Mouse (Mus musculus) brown adipose tissue, adult 24 weeks (tissue): ENCODE data around the gene Sncb. TPM values are rescaled to one million over a fixed set of nuclear protein-coding genes. Genes with fewer than 3 reads are reported as not detected.
A peak's percentile ranks its signal among the peaks of the same experiment; 100 is the strongest.

Experiments used
- H3K27ac ChIP-seq: fragments of 200-500 bp; replicated peaks from 2 replicates; pipeline ENCODE4 v1.5.1; 2012; ENCODE audit warnings: low read depth, mild to moderate bottlenecking, low read length
- H3K4me1 ChIP-seq: fragments of 200-500 bp; 2 replicates; pipeline ENCODE4 v1.6.1; 2012; ENCODE audit warnings: low read length, mixed read lengths; ENCODE audit not compliant: control insufficient read depth, insufficient read depth, insufficient read length
- H3K4me3 ChIP-seq: fragments of 200-500 bp; 2 replicates; pipeline ENCODE4 v1.5.1; 2012; ENCODE audit warnings: low read depth, mild to moderate bottlenecking, low read length, moderate library complexity; ENCODE audit not compliant: insufficient read depth
- polyA plus RNA-seq: library from polyadenylated mRNA; stranded (reverse); fragments of >200 nt; gene quantifications from 2 replicates; pipeline ENCODE4 v1.2.4, GENCODE M21; 2012; ENCODE audit not compliant: missing spikeins, insufficient read depth, insufficient read length

The Sncb gene
- not detected in 2 replicates for polyA plus RNA-seq

DNA sequence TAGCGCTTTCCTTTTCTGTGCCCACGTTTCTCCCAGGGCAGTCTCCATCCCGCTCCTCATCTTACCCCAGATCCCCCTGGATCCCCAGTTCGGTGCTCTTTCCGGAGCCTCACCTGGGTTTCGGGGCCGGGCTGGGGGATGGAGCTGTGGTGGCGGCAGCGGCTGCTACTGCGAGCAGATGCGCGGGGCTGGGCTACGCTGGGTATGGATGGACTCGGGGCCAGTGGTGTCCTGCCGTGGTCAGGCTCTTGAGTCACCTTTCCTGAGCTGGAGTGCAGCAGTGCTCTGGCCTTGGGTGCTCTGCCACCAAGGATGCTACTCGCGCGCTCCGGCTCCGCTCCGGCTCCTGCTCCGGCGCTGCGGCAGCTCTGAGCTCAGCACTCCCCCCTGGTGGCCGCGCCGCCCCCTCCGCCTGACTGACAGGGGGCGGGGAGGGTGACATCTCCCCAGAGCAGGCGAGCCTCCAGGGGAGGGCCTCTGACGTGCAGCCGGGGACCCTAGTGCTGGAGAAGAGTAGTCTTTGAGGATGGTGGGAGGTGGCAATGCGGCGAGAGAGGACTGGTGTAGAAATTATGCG lies at the start of gene Sncb:
Gene Sncb (minus strand): TSS at position 404 of the 577 bp plus-strand sequence.
- peak within 1 kb of the TSS; percentile 15; the same call in 1 of the 2 replicates for H3K4me3 ChIP-seq

DNA sequence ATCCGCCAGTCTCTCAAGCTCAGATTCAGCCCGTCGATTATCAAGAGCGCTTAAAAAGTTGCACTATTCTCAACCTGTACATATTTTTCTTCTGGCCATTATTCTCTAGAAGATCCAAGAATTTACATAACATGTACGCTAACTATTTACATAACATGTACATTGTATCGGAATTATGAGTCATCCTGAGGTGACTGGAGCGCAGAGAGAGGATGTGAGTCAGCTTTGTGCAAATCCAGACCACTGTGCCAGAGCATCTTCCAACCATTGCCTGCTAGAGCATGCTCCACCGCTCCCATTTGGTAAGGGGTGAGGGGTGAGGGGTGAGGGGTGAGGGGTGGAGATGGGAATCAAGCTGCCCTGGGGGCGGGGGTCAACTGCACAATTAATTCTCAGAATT lies 47.0 kb upstream of the Sncb start:
- no peak overlapping the region for H3K4me3 ChIP-seq

More for the DNA sequence above, at the start of gene Sncb:
- H3K4me1 ChIP-seq: no peaks in the 10 kb centered on the region
- H3K27ac ChIP-seq: no peak within 1 kb of the TSS

DNA sequence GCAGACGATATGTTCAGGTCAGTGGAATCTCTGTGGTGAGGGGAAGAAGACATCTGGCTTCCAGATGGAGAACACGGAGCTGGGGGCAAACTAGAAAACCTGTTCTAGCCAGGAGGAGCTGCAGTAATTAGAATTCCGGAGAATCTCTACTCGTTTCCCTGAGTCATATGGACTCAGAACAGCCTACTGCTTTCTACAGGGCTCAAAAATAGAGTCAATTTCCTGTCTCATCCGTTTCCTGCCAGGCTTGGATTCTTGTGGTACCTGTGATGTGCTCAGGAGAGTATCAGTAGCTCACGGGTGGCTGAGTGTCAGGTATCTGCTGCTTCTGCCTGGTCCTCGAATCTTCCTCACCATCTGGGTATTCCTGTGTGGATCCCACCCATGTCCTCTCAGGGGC lies 45.1 kb upstream of the Sncb start:
- Histone ChIP-seq H3K4me1 (no peaks in the 10 kb centered on the region), H3K4me3 (no peak overlapping the region), H3K27ac (no peak overlapping the region)

More for the DNA sequence above, 47.0 kb upstream of the Sncb start:
- no peaks in the 10 kb centered on the region for H3K4me1 ChIP-seq
- no peak overlapping the region for H3K27ac ChIP-seq

DNA sequence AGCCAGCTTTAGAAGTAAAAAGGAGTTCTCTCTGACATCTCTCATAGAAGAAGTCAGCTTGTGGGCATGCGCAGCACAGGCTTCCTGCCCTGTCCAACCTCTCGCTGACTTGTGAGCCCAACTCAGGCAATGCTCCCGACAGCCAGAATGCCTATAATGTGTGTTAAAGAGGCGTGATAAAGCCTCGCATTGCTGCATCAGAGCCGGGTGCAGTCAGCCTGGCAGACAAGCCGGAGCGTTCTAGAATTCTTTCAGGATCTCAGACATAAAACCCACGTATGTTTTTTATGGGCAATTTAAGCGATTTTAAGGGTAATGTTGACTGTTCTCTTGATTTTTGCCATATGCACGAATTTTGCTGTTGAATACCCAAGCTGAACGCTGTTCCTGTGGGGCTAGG lies 41.7 kb upstream of the Sncb start:
- no peak overlapping the region for H3K27ac ChIP-seq
- H3K4me1 ChIP-seq: no peaks in the 10 kb centered on the region
- H3K4me3 ChIP-seq: no peak overlapping the region

DNA sequence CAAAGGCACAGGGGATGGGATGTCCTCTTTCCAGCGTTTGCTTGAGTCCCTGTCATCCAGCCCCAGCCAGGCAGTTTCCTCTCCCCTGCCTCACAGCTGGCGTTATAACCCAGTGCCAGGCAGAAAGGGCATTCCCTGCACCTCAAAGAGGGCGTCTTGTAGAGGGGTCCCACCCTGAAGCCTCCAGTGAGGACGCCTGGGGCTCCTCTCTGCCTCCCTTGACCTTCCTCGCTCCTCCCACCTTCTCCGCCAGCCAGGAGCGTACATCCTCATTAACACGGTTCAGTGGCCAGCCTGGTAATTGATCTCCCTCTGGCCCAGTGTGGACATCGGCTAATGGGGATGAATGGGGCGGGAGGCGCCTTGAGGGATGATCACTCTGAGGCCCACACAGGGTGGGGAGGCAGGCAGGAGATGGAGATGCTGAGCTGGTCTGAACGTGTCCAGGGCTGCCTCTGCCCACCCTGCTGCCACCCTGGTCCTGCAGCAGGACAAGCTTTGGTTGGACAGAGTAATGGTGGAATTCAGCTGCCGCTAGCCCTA lies 40.1 kb upstream of the Sncb start:
- Histone ChIP-seq H3K27ac (no peak overlapping the region), H3K4me3 (no peak overlapping the region), H3K4me1 (no peaks in the 10 kb centered on the region)

DNA sequence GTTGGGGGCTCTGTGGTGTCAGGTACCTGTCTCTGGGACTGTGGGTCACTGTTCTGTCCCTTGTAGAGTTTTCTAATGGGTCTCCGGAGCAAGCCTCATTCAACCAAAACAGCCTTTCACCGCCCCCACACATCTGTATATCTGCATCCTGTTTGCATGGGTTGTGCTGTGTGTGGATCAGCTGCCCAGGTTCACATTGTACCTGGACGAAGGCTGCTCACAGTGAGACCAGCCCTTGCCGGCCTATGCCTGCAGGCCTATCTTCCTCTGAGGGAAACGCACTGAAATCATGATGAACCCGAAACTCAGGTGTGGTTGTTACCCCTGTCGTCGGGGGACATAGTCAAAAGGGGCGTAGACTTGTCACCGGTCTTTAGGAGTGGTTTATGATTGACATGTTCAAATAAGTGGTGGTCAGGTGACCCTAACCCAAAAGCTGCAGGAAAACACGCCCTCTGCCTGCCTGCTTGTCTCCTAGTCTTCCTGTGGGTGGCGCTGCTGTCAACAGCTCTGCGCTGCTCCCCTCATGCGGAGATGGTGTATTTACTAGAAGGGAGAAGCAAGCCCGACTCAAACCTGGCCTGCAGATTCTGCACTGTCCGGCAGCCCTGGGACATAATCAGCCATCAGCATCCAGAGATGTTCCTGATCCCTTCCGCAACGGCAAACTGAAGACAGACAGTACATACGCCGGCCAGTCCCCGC lies 38.9 kb upstream of the Sncb start:
- no peak overlapping the region for H3K27ac ChIP-seq
- H3K4me1 ChIP-seq: no peaks in the 10 kb centered on the region

DNA sequence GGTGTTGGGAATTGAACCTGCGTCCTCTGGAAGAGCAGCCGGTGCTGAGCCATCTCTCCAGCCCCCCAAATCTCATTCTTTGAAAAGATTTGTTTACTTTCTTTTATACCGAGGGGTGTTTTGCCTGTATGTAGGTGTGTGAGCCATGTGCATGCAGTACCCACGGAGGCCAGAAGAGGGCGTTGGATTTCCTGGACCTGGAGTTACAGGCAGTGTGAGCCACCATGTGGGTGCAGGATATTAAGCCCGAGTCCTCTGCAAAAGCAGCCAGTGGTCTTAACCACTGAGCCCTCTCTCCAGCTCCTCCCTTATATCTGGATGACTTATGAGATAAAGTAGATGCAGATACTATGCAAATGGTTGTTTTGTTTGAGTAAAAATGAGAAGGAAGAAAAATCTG lies 36.6 kb upstream of the Sncb start:
- no peak overlapping the region for H3K27ac ChIP-seq
- H3K4me3 ChIP-seq: no peak overlapping the region
- H3K4me1 ChIP-seq: no peaks in the 10 kb centered on the region

More for the DNA sequence above, 38.9 kb upstream of the Sncb start:
- no peak overlapping the region for H3K4me3 ChIP-seq

DNA sequence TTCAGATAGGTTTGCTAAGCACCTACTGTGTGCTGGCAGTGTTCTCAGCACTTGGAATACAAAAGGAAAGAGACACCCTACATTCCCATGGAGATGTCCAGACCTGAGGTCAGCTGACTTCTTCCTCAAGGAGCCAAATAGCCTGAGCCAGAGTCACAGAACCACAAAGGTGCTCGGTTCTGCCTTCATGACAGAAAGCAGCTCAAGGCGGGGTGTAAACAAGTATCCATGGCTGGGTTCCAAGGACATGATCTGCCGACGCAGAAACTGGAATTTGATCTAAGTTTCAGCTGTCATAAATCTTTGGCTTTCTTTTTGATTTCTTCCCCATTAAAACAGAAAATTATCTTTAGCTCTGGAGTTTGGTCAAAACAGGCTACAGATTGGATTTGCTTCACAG lies 33.8 kb upstream of the Sncb start:
- Histone ChIP-seq H3K4me3 (no peak overlapping the region), H3K27ac (no peak overlapping the region), H3K4me1 (no peaks in the 10 kb centered on the region)

DNA sequence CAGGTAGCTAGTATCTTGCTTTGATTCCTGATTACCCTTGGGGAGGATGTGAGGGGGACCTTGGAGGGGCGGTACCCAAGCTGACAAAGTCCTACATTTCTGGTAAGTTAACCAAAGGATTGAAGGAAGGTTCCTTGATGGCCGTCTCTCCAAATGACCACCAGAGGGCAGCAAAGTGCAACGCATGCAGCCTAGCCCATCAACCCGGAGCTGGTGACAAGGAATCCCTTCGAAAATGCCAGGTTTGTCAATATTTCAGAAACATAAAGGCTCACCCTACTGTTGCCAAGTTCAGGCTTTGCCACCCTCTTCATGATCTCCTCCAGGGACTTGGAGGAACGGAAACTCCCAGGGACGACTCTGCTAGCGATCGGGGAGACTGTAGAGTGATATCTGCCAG lies 33.3 kb upstream of the Sncb start:
- no peaks in the 10 kb centered on the region for H3K4me1 ChIP-seq
- no peak overlapping the region for H3K27ac ChIP-seq
- no peak overlapping the region for H3K4me3 ChIP-seq

DNA sequence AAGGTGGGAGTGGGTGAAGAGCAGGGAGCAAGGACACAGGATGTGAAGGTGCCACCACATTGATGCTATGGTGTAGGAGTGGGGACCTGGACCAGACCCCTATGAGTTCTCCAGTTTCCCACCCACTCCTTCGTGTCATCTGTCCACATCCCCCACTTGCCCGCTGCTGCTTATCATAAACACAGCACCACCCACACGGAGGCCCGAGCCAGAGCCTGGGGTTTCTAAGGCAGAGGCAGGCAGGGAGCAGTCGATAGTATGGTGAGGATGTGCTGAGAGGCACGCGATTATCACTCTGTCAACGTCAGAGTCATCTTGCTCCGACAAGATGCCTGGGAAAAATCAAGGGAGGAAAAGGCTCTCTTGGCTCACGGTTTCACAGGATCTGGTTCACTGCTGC lies 32.3 kb upstream of the Sncb start:
- Histone ChIP-seq H3K4me3 (no peak overlapping the region), H3K4me1 (no peaks in the 10 kb centered on the region), H3K27ac (no peak overlapping the region)

DNA sequence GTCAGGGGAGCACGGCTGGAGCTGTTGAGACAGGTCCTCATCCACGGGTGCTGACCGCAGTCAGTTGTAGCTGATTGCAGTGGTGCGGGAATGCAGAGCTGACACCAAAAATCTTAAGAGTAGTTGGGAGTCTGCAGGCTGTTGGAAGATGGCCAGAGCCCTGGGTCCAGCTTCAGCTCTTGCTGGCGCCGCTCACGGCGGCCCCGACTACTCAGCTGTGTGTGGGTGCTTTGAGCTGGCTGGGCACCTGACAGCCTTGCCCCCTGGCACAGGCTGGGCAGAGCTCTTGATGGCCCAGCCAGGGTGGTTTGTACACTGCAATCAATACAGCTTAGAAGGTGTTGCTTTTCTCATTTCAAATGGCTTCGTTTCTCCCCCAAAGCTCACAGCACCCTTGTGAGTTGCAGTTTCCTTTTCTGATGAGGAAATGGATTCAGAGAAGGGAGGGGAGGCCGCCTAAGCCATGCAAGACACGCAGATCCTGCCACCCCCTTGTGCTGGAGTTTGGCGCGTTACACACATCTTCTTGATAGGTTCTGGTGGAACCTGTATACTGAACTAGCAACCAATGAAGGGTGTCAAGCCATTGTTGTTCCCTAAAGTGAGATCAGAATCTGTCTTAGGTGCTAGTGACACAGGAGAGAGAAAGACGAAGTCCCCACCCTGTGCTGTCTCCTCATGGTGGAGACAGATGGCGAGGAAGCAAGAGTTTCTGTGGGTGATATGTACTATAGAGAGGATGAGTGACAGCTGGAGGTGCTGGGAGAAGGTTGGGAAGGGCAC lies 31.7 kb upstream of the Sncb start:
- Histone ChIP-seq H3K27ac (no peak overlapping the region), H3K4me3 (no peak overlapping the region), H3K4me1 (no peaks in the 10 kb centered on the region)

DNA sequence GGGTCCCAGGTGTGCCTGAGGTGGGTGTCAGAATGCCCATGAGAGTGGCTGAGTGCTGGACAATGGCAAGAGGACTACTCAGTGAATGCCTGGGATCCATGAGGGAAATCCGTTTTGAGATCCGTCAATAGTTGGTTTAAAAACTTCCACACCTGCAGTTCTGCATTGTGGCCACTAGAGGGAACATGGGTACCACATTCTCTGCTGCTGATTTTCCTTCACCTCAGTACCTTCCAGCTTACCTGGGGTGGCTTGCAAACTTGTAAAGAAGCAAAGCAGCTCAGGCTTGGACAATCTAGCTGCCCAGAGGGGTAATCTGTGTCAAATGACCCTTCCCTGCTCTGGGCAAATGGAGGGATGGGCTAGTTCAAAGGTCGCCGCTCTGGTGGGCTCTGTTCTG lies 31.0 kb upstream of the Sncb start:
- H3K4me3 ChIP-seq: no peak overlapping the region

DNA sequence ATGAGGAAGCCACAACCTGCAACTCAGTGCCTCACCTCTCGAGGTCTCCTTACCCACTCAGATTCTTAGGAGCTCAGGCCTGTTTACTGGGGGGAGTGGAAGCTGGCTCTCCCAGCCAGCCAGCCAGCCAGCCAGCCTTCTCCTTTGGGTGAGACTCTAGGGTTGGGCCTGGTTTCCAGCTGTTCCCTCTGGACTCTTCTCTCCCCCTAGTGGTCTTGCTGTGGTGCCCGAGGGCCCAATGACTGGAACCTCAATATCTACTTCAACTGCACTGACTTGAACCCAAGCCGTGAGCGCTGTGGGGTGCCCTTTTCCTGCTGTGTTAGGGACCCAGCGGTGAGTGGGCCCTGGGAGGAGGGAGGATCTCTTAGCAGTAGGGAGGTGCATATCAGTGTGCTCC lies 28.4 kb upstream of the Sncb start:
- Histone ChIP-seq H3K4me3 (no peak overlapping the region), H3K4me1 (peaks cover 5% of the 10 kb centered on the region), H3K27ac (no peak overlapping the region)

More for the DNA sequence above, 31.0 kb upstream of the Sncb start:
- Histone ChIP-seq H3K27ac (no peak overlapping the region), H3K4me1 (no peaks in the 10 kb centered on the region)

DNA sequence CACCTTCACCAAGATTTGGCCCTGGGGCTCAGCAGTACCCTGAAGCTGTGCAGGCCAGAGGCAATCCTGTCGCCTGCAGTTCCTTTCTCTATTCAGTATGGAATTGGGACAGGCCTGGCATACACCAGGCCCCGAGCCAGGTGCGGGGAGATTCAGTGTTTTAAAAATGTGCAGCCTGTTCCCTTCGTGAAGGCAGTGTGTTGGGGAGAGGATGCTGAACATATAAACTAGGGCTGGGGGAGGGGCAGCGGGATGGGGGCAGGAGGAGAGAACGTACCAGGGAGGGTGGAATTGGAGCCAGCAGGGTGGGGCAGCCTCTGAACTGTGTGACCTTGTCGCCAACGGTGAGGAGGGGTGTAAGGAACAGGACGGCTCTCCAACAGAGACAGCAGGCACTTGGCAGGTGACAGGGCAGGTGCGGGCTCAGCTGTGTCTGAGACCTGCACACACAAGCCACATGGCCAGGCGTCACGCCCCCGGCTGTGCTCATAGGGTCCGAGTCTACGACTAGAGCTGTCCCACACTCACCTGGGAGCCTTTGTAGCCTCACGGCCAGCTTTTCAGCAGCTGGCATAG lies 27.7 kb upstream of the Sncb start:
- Histone ChIP-seq H3K27ac (no peak overlapping the region), H3K4me1 (peaks cover 5% of the 10 kb centered on the region), H3K4me3 (no peak overlapping the region)
